Mouse (Mus musculus) E14TG2a.4 (cell line): ENCODE results near the gene Vgll4.

Experiments used
- H3K27me3 ChIP-seq: 2 replicates; pipeline ENCODE4 v1.6.1; 2014; ENCODE audit warnings: low read length, control low read depth; ENCODE audit not compliant: insufficient read depth
- H3K36me3 ChIP-seq: 2 replicates; pipeline ENCODE4 v1.6.1; 2014; ENCODE audit warnings: low read length, control low read depth; ENCODE audit not compliant: insufficient read depth
- H3K4me1 ChIP-seq: replicated peaks from 2 replicates; pipeline ENCODE4 v1.6.1; 2014; ENCODE audit warnings: low read depth, low read length, control low read depth
- H3K4me3 ChIP-seq: replicated peaks from 2 replicates; pipeline ENCODE4 v1.5.1; 2014; ENCODE audit warnings: mild to moderate bottlenecking, low read length
- H3K9me3 ChIP-seq: 2 replicates; pipeline ENCODE4 v1.6.1; 2014; ENCODE audit warnings: low read length, control low read depth
- CTCF ChIP-seq: conservative IDR thresholded peaks from 2 replicates; pipeline ENCODE4 v1.5.1; 2014; ENCODE audit warnings: low read length
- NANOG ChIP-seq: IDR thresholded peaks from 2 replicates; pipeline ENCODE4 v1.6.1; 2014; ENCODE audit warnings: borderline replicate concordance, low read length, mixed read lengths
- POU5F1 ChIP-seq: IDR thresholded peaks from 2 replicates; pipeline ENCODE4 v1.6.1; 2014; ENCODE audit warnings: low read length, borderline replicate concordance

Vgll4 gene

DNA sequence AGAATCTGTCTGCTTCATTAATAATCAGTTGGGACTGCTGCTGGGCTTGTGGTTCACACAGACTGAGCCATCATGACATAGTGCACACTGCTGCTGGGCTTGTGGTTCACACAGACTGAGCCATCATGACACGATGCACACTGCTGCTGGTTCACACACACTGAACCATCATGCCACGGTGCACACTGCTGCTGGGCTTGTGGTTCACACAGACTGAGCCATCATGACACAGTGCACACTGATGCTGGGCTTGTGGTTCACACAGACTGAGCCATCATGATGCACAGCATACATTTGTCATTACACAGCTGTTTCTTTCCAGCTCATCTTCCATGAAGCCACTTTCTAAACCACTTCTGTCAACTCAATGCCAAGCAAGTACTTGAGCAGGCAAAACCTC is 30.1 kb downstream of the Vgll4 start:
- TF ChIP-seq POU5F1 (no peak), CTCF (no peak), NANOG (no peak)
- Histone ChIP-seq H3K27me3 (no peaks in the 10 kb centered on the region), H3K4me3 (no peak overlapping the region), H3K9me3 (no peaks in the 10 kb centered on the region), H3K36me3 (no peaks in the 10 kb centered on the region), H3K4me1 (peaks cover 16% of the 10 kb centered on the region)

DNA sequence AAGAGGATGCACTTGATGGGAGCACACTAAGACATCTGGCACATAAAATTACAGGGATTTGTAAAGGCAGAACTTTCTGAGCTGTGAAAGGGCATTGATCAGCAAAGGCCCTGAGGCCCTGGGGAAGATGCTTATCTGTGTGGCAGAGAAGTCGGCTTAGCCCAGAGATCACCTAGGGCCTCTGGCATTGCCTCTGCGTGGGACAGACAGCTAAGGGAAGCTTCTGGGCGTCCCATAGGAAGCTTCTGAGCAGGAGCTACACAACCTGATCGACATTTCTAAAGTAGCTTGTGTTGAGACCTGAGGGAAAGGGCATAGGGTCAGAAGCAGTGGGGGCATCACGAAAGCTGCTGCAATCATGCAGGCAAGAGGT is 32.9 kb downstream of the Vgll4 start:
- H3K4me3 ChIP-seq, result 0 out of 2 replicates have a peak overlapping the region, but pooled peaks have one; percentile 26
- H3K36me3 ChIP-seq, result no peaks in the 10 kb centered on the region
- TF ChIP-seq NANOG (no peak), POU5F1 (no peak), CTCF (no peak)
- 0 out of 2 replicates have a peak, but pooled peaks cover 6% of the 10 kb centered on the region for H3K27me3 ChIP-seq
- no peaks in the 10 kb centered on the region for H3K9me3 ChIP-seq
- H3K4me1 ChIP-seq, result peaks cover 11% of the 10 kb centered on the region

DNA sequence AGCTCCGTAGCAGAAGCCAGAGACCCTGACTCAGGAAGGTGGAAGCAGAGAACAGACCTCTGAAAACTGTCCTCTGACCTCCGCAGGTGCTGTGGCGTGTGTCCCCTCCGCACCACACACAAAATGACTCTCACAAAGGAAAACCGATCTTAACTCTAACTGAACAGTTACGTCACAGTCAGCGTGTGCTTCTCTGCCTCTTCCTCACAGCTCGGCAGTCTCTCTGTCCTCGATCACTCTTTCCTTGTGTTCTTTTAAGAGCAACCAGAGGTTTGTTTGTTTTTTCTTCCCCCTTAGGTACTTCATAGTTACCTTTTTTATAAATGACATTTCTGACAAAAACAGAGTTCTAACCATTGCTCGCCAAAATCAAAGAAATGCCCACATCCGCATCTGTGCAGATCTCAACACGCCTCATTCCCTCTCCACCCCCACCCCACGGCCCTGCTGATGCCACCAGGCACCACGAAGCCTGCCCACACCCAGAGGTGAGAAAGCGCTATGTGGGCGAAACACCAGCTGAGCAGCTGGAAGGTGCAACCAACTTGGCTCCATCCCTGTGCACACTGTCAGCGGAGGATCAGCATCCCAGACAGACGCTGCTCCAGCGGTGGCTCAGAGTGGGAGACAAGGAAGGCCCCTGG is 33.4 kb downstream of the Vgll4 start:
- 0 out of 2 replicates have a peak, but pooled peaks cover 6% of the 10 kb centered on the region for H3K27me3 ChIP-seq
- H3K9me3 ChIP-seq, result no peaks in the 10 kb centered on the region
- H3K4me1 ChIP-seq, result peaks cover 12% of the 10 kb centered on the region
- H3K36me3 ChIP-seq, result no peaks in the 10 kb centered on the region
- peak overlapping the region; percentile 26; the same call in 1 of the 2 replicates for H3K4me3 ChIP-seq
- TF ChIP-seq POU5F1 (no peak), CTCF (no peak), NANOG (no peak)

DNA sequence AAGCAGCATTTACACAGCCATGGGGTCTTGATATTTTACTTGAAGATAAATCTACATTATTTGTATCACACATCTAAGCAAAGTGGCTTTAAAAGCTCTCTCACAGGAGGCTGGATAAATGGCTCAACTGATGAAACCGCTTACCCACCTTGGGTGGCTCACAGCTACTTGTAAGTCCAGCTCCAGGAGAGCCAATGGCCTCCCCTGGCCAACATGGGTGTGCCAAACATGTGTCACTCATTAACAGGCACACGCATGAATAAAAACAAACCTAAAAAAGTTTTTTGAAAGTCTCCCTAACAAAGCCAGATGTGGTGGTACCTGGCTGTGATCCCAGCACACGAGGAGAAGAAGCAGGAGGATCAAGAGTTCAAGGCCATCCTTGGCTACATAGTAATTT is 34.4 kb downstream of the Vgll4 start:
- H3K9me3 ChIP-seq, result no peaks in the 10 kb centered on the region
- H3K4me3 ChIP-seq, result no peak overlapping the region
- TF ChIP-seq NANOG (no peak), CTCF (no peak), POU5F1 (no peak)
- H3K4me1 ChIP-seq, result peaks cover 19% of the 10 kb centered on the region
- peaks cover 11% of the 10 kb centered on the region; the same call in 1 of the 2 replicates for H3K27me3 ChIP-seq
- H3K36me3 ChIP-seq, result no peaks in the 10 kb centered on the region

DNA sequence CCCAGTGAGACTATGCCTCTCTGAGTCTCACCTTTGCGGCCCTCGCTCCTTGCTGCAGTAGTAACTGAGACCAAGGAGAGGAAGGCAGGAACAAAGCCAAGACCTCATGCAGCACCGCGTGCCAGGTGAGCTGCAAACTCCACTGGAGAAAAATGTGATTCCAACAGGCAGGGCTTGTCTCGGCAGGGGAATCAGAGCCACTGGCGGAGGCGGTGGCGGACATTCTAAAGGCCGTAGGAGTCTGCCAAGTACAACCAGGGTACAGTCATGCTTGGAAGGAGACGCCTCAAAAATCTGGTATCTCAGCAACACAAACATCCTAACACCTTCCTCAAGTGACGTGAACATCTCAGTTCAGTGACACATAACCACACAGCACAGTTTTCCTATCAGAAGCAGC is 35.7 kb downstream of the Vgll4 start:
- Histone ChIP-seq H3K36me3 (no peaks in the 10 kb centered on the region), H3K4me3 (no peak overlapping the region), H3K27me3 (peaks cover 12% of the 10 kb centered on the region; the same call in 1 of the 2 replicates), H3K4me1 (peaks cover 28% of the 10 kb centered on the region), H3K9me3 (no peaks in the 10 kb centered on the region)
- TF ChIP-seq NANOG (no peak), POU5F1 (no peak), CTCF (no peak)

DNA sequence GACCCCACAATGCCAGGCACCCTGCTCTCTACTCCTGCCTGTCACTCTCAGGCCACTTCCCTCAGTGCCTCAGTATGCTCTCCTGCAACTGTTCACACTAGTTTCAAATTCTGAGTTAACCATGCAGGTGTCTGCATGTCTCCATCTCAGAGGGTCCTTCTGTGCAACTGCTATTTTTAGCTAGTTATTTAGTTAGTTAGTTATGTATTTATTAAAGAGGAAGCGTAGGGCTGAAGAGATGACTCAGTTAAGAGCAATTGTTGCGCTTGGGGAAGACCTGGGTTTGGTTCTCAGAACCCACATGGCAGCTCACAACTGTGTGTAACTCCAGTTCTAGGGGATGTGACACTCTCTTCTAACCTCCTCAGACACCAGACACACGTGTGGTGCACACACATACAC is 36.8 kb downstream of the Vgll4 start:
- peaks cover 28% of the 10 kb centered on the region for H3K4me1 ChIP-seq
- H3K9me3 ChIP-seq, result no peaks in the 10 kb centered on the region
- no peak for TF ChIP-seq CTCF
- no peak for TF ChIP-seq NANOG
- TF ChIP-seq POU5F1, result no peak
- no peak overlapping the region for H3K4me3 ChIP-seq
- no peaks in the 10 kb centered on the region for H3K36me3 ChIP-seq
- H3K27me3 ChIP-seq, result peaks cover 12% of the 10 kb centered on the region; the same call in 1 of the 2 replicates

DNA sequence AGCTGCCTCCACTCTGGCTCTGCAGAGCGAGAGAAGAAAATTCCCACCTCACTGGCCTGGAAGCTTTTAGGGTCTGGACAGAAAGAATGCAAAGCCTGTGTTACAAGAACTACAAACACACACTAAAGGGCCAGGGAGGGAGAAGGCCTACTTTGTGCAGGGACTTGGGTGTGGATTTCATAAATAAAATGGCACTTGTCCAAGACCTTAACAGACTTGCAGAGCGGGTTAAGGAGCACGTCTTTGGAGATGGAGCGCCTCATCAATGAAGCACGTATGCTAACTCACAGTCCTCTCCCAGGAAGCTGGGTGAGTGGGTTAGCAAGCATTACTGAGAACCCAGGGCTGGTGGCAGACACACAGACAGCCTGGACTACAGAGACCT is 37.7 kb downstream of the Vgll4 start:
- peaks cover 12% of the 10 kb centered on the region; the same call in 1 of the 2 replicates for H3K27me3 ChIP-seq
- no peak for TF ChIP-seq NANOG
- no peak for TF ChIP-seq CTCF
- no peak for TF ChIP-seq POU5F1
- H3K4me1 ChIP-seq, result peaks cover 24% of the 10 kb centered on the region
- peaks cover under 1% of the 10 kb centered on the region; the same call in 1 of the 2 replicates for H3K9me3 ChIP-seq
- H3K4me3 ChIP-seq, result no peak overlapping the region
- no peaks in the 10 kb centered on the region for H3K36me3 ChIP-seq

DNA sequence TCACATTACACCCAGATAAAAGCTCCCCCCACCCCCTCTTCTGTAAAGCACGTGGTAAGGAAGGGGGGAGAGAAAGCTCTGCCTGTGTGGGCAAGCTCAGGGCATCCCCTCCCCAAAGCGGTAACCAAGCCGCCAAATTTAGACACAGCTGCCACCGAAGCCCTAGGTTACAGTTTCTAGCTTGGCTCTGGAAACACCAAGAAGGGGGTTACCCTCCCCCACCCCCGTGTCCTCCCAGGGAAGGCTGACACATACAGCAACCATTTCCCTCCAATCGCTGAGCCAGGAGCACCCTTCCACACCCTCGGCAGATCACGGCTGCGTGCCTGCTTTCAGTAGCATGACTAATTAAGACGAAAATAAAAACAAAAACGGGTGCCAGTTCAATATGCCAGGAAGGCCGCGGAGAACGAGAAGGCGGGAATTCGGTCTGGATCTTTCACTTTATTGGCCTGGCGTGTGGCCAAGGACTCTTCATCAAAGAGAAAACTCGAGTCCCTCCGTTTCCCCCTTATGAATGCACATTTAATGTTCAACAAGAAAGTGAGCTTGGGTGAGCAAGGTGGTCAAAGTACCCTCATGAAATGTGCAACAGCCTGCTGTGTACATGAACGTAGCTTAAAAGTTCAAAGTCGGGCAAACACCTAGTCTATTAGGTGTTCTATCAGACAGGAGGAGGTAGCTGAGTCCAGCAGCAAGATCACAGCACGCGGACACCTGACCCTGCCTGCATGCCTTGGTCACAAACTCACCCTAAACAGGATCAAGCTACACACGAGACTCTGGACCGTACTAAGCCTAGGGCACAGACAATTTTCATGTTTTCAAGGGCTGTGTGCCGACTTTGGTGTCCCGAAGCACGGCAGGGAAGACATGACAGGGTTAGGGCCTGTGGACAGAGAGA is 38.3 kb downstream of the Vgll4 start:
- TF ChIP-seq POU5F1, result no peak
- TF ChIP-seq CTCF, result no peak
- TF ChIP-seq NANOG, result no peak
- peaks cover 12% of the 10 kb centered on the region; the same call in 1 of the 2 replicates for H3K27me3 ChIP-seq
- no peaks in the 10 kb centered on the region for H3K36me3 ChIP-seq
- H3K4me1 ChIP-seq, result peaks cover 20% of the 10 kb centered on the region
- H3K9me3 ChIP-seq, result peaks cover 4% of the 10 kb centered on the region; the same call in 1 of the 2 replicates
- H3K4me3 ChIP-seq, result 0 out of 2 replicates have a peak overlapping the region, but pooled peaks have one; percentile 3
